Mouse (Mus musculus) G1E-ER4 (cell line): ENCODE results near the gene Klk1b8. TPM values are rescaled to one million over a fixed set of nuclear protein-coding genes. Genes with fewer than 3 reads are reported as not detected.

Source experiments
- GATA1 ChIP-seq: IDR thresholded peaks from one replicate; pipeline ENCODE4 v1.8.0; 2012; ENCODE audit warnings: low read length, inconsistent platforms
- polyA plus RNA-seq: library from polyadenylated mRNA; stranded (reverse); fragments of >175 nt; gene quantifications from 2 replicates; pipeline ENCODE4 v1.2.3, GENCODE M21; 2012

Klk1b8 gene
- polyA plus RNA-seq = not detected in 2 replicates

DNA sequence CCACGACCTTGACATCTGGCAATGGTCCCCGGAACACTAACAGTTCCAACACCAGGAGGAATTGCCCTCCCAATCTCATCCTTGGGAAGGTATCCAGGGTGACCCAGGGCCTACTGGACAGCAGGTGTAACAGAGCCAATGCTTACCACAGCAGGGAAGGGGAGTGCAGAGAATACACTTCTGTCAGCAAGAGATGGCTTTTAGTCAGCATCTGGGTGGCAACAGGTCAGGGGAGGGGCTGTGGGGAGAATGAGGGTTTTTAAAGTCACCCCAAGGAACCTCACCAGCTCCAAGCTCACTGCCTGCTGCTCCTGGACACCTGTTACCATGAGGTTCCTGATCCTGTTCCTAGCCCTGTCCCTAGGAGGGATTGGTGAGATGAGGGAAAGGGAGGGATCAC is at the start of gene Klk1b8:
Gene Klk1b8, plus strand, starts transcription at position 301 of the 400 bp plus-strand sequence.
- TF ChIP-seq GATA1 = no peak

DNA sequence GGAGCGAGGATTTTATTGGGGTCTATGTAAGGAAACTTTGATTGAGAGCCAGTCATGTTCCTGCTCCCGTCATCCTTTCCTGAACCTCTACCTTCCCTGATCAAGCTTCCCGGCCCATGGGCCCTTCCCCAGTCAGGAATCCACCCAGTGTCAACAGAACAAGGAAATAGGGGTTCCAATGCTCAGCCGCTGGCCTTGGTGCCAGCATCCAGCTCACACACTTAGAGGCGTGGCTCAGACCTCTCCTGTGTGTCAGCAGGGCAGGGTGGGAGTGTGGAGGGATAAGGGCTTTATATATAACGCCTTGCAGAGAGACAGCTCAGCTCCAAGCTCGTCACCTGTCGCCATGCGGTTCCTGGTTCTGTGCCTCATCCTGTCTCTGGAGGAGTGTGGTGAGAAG is 35.6 kb upstream of the Klk1b8 start:
- no peak for TF ChIP-seq GATA1

DNA sequence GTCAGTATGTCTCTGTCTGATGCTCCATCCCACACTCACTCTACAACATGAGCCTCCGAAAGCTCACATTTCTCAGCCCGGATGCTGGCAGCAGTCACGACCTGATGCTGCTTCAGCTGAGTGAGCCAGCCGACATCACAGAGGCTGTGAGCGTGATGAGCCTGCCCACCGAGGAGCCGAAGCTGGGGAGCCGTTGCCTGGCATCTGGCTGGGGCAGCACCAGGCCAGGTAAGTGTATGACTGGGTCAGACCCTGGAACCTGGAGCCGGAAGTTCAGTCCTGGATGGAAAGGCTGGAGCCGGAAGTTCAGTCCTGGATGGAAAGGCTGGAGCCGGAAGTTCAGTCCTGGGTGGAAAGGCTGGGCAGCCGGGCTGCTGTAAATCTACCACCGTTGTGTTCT is 32.0 kb upstream of the Klk1b8 start:
- no peak for TF ChIP-seq GATA1

DNA sequence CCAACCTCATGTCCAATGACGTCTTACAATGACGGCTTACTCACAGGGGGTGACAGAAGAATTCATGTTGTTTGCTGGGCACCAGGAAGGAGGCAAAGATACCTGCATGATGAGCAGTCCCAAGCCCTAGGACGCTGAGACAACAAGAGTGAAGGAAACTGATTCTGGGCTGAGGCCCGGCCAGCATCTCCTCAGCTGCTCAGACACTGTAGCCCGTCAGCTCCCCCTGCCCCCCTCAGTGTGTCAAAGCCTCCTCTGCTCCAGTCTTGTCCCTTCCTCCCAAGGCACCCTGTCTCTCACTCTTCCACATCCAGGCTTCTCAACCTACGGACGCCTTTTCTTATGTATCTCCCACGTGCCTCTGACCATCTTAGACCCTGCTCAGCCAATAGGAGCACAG is 31.6 kb upstream of the Klk1b8 start:
- TF ChIP-seq GATA1 = no peak

DNA sequence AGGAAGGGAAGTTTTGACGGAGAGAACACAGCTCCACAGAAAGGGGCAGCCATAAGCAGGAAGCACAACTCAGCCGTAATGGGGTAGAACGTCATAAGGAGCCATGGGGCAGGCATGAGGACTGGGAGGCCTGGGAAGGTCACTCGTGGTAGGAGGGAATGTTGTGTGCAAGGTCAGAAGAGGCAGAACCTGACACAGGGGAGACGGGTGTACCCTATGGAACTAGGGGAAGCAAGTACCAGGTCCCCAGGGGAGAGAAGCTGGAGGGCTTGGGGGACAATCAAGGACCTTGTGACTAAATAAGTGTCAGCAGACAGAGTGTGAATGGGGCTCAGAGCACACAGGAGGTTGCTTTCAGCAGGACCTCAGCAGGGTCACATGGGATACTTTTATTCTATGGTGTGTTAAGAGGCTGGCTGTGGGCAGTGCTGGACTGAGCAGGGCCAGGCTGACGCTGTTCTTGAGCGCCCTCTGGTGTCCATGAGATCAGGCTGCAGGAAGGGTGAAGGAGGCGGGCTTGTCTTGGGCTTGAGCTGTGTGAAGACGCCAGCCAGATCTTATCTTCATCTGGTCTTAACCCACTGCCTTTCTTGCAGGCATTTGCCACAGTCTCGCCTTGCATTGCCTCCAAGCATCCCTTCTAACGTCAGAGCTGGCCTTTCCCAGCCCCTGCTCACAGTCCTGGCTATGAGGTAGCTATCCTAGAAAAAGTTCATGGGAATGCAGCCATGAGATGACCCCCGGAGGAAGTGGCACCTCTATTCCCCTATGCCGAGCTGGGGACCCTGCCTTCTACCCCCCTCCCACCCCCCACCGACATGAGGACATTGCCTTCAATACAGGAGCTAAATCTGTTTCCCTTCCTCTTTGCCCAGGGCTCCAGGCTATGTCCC is 30.7 kb upstream of the Klk1b8 start:
- TF ChIP-seq GATA1 = no peak

DNA sequence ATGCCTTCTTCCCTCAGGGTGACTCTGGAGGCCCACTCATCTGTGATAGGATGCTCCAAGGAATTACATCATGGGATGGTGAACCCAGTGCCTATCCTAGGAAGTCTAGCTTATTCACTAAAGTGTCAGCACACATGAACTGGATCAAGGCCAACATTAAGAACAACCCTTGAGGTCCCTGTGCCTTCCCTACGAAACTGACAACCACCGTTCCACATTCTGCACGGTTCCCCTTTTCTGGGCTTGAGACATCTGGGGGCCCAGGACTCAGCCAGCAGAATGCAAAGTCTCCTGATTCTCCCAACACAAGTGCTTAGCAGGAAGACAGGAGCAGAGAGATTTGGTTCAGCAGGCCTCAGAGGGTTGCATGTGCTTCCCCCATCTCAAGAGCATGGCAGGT is 29.9 kb upstream of the Klk1b8 start:
- TF ChIP-seq GATA1 = no peak

DNA sequence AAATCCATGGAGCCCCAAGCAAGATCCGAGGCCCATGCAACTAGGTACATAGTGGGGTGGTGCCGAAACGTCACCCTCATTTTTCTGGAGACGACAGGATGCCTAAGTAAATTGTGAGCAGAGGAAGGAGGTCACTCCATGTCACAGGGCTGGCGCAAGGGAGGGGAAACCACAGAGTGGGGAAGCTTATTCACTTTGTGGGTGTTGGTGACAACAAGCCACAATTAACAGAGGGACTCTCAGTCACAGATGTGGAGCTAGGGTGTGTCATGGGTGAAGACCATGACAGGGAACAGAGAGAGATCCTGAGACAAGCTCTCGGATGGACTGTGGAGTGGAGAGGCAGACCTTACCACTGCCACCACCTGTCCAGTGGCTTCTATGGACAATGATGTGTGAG is 29.4 kb upstream of the Klk1b8 start:
- TF ChIP-seq GATA1 = no peak

DNA sequence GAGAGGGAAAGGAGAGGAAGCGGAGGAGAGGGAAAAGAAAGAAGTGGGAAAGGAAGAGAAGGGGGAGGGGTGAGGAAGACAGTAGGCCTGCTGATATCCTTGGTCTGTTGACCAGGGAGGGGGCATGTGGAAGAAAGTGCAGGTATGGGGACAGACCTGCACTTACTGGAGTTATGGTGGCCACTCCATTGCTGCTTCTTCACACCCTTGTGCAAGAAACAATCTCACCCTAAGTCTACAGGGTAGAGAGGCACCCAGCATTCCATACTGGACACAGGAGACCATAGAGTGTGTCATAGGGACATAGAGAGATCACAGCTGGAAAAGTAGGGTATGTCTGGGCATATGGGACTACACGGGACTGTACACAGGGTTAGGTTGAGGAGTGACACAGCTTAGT is 28.5 kb upstream of the Klk1b8 start:
- TF ChIP-seq GATA1 = no peak

DNA sequence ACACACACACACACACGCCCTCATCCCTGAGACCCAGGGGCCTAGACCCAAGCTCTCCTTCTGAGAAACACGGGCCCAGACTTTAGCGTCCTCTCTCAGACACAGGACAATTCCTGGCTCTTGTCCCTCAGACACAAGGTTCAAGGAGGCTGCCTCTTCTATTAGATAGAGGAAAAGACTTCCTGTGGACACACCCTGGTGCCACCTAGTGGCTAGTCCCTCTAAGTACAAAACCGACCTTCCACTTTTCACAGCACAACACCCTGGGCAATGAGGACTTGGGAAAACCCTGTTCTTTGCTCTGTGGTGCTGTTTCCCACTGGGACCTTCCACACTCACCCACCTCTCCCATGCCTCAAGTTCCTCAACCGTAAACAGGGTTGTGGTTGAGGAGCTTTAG is 24.5 kb upstream of the Klk1b8 start:
- no peak for TF ChIP-seq GATA1

DNA sequence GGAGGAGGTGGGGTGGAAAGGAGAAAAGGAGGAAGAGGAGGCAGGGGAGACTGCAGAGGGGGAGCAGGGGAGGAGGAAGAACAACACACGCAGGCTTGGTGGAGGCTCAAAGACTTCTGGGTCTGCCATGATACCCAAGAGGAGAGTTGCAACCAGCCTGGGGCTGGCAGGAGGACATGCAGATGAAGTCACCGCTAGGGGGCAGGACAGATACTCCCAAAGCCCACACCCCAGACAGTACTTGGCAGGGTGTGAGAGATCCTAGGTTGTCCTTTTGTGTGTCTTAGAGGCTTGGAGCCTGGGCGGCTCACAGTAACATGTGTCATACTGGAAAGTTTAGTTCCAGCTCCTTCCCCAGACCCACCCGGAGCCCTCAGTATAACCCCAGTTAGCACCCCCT is 21.9 kb upstream of the Klk1b8 start:
- no peak for TF ChIP-seq GATA1

DNA sequence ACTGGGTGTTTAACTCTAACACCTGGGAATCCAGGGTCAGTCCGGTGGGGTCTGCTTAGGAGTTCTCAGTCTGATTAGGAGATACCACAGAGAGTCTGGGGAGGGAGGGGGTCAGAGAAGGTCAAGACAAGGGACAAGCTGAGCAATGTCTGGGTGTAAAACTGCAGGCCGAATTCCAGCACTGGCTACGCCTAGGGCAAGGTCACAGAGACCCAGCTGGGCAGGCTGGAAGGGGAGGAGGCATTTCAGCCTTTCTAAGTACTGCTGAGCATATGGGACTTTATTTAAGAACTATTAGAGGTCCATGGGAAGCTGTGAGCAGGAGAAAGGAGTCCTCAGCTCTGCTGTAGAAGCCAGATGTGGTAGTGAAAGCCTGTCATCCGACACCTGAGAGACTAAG is 18.1 kb upstream of the Klk1b8 start:
- no peak for TF ChIP-seq GATA1

DNA sequence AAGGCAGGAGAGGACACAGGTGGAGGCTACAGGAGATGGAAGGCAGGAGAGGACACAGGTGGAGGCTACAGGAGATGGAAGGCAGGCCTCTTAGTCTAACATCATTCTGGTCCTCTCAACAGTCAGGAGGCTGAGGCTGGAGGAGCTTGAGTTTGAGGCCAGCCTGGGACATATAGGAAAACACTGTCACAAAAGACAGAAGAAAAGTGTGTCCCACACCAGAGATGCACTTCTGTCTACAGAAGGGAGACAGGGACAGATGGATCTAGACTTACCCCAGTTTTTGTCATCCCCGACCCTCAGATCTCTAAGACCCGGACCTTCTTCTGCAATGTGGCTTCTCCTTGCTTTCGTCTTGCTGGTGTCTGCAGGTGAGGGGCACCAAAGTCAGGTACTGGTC is 17.0 kb upstream of the Klk1b8 start, which contains the start of gene Klk15:
Gene Klk15, plus strand, starts transcription at position 301 of the 400 bp plus-strand sequence.
- TF ChIP-seq GATA1 = no peak

DNA sequence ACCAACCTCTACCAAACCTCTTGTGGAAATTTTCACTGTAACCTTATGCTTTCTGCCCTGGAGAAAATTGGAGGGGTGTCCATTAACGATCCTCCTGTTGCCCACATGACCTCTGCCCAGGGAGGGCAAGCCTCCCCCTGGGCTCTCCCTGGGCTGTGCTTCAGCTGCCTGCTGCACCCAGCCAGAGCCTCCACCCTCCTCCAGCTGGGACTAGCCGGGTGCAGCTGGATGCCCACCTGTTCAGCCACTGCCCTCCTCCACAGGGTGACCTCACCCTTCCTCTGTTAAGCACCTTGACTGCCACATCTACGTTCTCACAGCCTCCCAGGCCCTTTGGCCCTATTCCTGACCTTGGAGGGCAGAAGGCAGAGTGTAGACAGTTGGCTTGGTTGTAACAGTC is 15.7 kb upstream of the Klk1b8 start:
- no peak for TF ChIP-seq GATA1

DNA sequence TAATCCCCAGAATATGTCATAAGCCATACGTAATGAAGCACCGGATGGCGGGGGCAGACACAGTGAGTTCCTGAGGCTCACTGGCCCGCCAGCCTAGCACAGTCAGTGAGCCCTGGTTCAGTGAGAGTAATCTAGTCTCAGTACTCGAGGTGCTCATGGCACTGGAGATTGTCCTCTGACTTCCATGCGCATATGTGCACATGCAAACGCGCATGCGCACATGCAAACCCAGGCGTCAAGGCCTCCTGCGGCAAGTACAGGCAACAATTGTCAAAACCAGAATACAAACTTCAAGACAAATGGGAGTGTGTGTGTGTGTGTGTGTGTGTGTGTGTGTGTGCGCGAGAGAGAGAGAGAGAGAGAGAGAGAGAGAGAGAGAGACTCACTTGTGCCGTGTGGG is 13.9 kb upstream of the Klk1b8 start:
- TF ChIP-seq GATA1 = no peak

DNA sequence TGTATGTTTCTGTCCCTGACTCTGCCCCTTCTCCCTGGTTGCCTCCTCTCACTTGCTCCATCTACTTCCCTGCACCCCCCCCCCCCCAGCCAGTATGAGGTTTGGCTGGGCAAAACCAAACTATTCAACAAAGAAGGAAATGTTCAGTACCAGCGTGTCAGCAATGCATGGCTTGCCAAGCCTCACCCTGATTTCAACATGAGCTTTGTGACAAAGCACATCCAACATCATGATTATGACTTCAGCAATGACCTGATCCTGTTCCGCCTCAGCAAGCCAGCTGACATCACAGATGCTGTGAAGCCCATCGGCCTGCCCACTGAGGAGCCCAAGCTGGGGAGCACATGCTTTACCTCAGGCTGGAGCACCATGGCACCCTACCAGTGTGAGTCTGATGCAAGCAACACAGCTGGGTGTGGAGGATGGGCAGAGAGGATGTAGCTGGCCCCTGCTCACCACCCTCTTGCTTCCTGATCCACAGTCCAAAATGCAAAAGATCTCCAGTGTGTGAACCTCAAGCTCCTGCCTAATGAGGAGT is 5.7 kb upstream of the Klk1b8 start:
- TF ChIP-seq GATA1 = no peak

DNA sequence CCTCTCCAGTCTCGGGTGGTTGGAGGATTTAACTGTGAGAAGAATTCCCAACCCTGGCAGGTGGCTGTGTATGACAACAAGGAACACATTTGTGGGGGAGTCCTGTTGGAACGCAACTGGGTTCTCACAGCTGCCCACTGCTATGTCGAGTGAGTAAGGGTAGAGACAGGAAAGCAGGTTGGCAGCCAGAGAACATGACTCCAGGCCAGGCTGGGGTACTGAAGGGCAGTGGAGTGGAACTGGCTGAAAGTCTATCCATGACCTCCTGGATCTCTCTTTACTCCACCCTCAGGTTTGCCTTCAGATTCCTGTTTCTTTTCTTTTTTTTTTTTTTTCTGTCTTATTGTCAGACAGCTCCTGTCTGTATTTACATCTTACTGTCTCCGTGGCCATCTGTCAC is 2.2 kb downstream of the Klk1b8 start:
- no peak for TF ChIP-seq GATA1

DNA sequence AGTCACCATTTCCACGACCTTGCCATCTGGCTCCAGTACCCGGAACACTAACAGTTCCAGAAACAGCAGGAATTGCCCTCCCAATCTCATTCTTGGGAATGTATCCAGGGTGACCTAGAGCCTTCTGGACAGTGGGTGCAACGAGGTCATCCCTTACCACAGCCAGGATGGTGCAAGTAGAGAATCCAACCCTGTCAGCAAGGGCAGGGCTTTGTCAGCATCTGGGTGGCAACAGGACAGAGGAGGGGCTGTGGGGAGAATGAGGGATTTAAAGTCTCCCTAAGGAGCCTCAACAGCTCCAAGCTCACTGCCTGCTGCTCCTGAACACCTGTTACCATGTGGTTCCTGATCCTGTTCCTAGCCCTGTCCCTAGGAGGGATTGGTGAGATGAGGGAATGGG is 16.0 kb downstream of the Klk1b8 start, which contains the start of gene Klk1b1:
Gene Klk1b1, plus strand, starts transcription at position 301 of the 400 bp plus-strand sequence.
- TF ChIP-seq GATA1 = no peak
